7 mouse cellular contexts compared by ENCODE assay signal in the genomic region with DNA sequence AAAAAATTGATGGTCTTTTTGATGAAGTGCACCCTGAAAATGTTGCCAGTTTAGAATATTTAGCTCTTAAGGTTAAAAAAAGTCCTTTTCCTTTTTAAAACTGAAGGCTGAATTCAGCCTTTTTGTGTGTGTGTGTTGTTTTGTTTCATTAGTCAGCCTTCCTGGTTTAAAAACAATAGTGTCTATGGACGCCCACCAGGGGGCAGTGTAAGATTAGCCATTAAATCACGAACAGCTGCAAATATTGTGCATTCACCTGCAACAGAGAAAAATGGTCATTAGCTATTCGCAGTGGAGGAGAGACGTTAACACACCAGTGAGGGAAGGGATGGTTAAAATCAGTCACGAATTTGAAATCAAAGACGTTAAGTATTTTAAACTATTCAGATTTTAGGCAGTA. TPM values are rescaled to one million over a fixed set of nuclear protein-coding genes. Genes with fewer than 3 reads are reported as not detected.
A peak's percentile ranks its signal among the peaks of the same experiment; 100 is the strongest.
DNase-seq lines count a peak whose midpoint lies in the region; ATAC-seq lines count a peak whose summit lies in the region.

No protein-coding gene starts in this region.

- peaks cover 5% of the 10 kb centered on the region; the same call in 1 of the 2 replicates for H3K36me3 ChIP-seq in embryonic facial prominence, embryonic 14.5 days (ENCODE audit: control insufficient read depth, insufficient read depth, low read length)

- H3K27me3 ChIP-seq in embryonic facial prominence, embryonic 14.5 days (replicated peaks; ENCODE audit: control insufficient read depth, insufficient read depth, low read length) = 0 out of 2 replicates have a peak, but pooled peaks cover 8% of the 10 kb centered on the region

- ATAC-seq in embryonic facial prominence, embryonic 14.5 days (ENCODE audit: low read depth) = no peak

- 24% methylated on average over 6 of the region's 6 CpGs for WGBS in embryonic facial prominence, embryonic 14.5 days

- no peak overlapping the region for H3K4me3 ChIP-seq in embryonic facial prominence, embryonic 14.5 days (ENCODE audit: low read depth, low read length)

- DNase-seq in 3T3-L1 (ENCODE audit: low read depth, low spot score) (peak; percentile 87), 416B (ENCODE audit: low read depth) (peak; percentile 72)
- peak; percentile 62 to 80 for DNase-seq in adrenal gland, postnatal 36 days
- DNase-seq in embryonic facial prominence, embryonic 14.5 days (ENCODE audit: low spot score) = peak; percentile 72
- DNase-seq in layer of hippocampus, adult 11-12 months (ENCODE audit: low spot score) = peak; percentile 65
- DNase-seq in lung, postnatal 25 days (ENCODE audit: low spot score) = peak; percentile 68
- DNase-seq in spleen, postnatal 14 days (ENCODE audit: low spot score in 2 of 2) = peak; percentile 10 to 59

- H3K27ac ChIP-seq in embryonic facial prominence, embryonic 14.5 days (replicated peaks; ENCODE audit: low read depth, low read length) = no peak overlapping the region

- H3K4me1 ChIP-seq in embryonic facial prominence, embryonic 14.5 days (ENCODE audit: control insufficient read depth, insufficient read depth, low read length) = no peaks in the 10 kb centered on the region

- H3K4me2 ChIP-seq in embryonic facial prominence, embryonic 14.5 days (ENCODE audit: low read depth, low read length) = no peak overlapping the region

- no peaks in the 10 kb centered on the region for H3K9me3 ChIP-seq in embryonic facial prominence, embryonic 14.5 days (ENCODE audit: control insufficient read depth, low read length)

- no peak overlapping the region for H3K9ac ChIP-seq in embryonic facial prominence, embryonic 14.5 days (ENCODE audit: low read depth, low read length)

RNA-seq across cellular contexts. Expression of gene 1810030O07Rik, which starts 3.9 kb away (rescaled TPM):
- total RNA-seq in adrenal gland, postnatal 36 days (2021) = 10 to 100 TPM; 26.6 to 31.4 TPM
- polyA plus RNA-seq in embryonic facial prominence, embryonic 14.5 days (2014; fragmentation: Nextera tagmentation; extraction: Ambion mirVana) = 32.6 and 36.5 TPM in 2 replicates

Comparison
In these comparisons a context has a peak if more than half of its experiments do, and no peak if none do; other contexts are left out.
1. DNase-seq: peak in every context shown above with its lines; median percentile 87 in 3T3-L1; 72 in 416B; 72 in embryonic facial prominence, embryonic 14.5 days; 71 in adrenal gland, postnatal 36 days; 68 in lung, postnatal 25 days; 65 in layer of hippocampus, adult 11-12 months; 34 in spleen, postnatal 14 days.